Mouse (Mus musculus) forebrain, embryonic 13.5 days (tissue): ENCODE measurements around the gene Gm3952. TPM values are rescaled to one million over a fixed set of nuclear protein-coding genes. Genes with fewer than 3 reads are reported as not detected.

Experiments
- ATAC-seq: fragments of 200-750 bp; cut with Nextera tagmentation; 2 replicates; pipeline ENCODE4 v1.8.0; 2017
- H3K27ac ChIP-seq: fragments of 300-500 bp; sonication (generic); 2 replicates; pipeline ENCODE4 v1.5.1; 2015; ENCODE audit warnings: inconsistent platforms, mild to moderate bottlenecking, moderate library complexity
- H3K27me3 ChIP-seq: fragments of 300-500 bp; sonication (generic); 2 replicates; pipeline ENCODE4 v1.6.1; 2015; ENCODE audit warnings: mild to moderate bottlenecking, inconsistent platforms
- H3K36me3 ChIP-seq: fragments of 300-500 bp; sonication (generic); 2 replicates; pipeline ENCODE4 v1.6.1; 2015; ENCODE audit warnings: mild to moderate bottlenecking, inconsistent platforms; ENCODE audit not compliant: poor library complexity, severe bottlenecking
- H3K4me1 ChIP-seq: fragments of 300-500 bp; sonication (generic); 2 replicates; pipeline ENCODE4 v1.6.1; 2015; ENCODE audit warnings: inconsistent platforms
- H3K4me2 ChIP-seq: fragments of 300-500 bp; sonication (generic); 2 replicates; pipeline ENCODE4 v1.6.1; 2015; ENCODE audit warnings: inconsistent platforms, mild to moderate bottlenecking, moderate library complexity
- H3K4me3 ChIP-seq: fragments of 300-500 bp; sonication (generic); 2 replicates; pipeline ENCODE4 v1.5.1; 2015; ENCODE audit warnings: mild to moderate bottlenecking, inconsistent platforms
- H3K9ac ChIP-seq: fragments of 300-500 bp; sonication (generic); 2 replicates; pipeline ENCODE4 v1.6.1; 2015; ENCODE audit warnings: mild to moderate bottlenecking, inconsistent platforms
- H3K9me3 ChIP-seq: fragments of 300-500 bp; sonication (generic); replicated peaks from 2 replicates; pipeline ENCODE4 v1.6.1; 2016; ENCODE audit warnings: inconsistent platforms
- WGBS: fragments of 180-500 bp; shearing (Covaris S2); methylation state at CpG from one replicate; pipeline ENCODE4 v1.1.7; 2015; 5-methylcytosine and 5-hydroxymethylcytosine counted together
- polyA plus RNA-seq: library from polyadenylated mRNA; unstranded; fragments of >200 nt; fragmentation: Nextera tagmentation; extraction: Ambion mirVana; gene quantifications from 2 replicates; pipeline ENCODE4 v1.2.1, GENCODE M21; 2015

Gene Gm3952
- polyA plus RNA-seq, 1 experiment from 2014 or later = not detected

- Histone ChIP-seq H3K9me3 (no peaks in the 10 kb centered on the region), H3K4me3 (no peak overlapping the region), H3K4me1 (no peaks in the 10 kb centered on the region), H3K4me2 (no peak overlapping the region), H3K27me3 (no peaks in the 10 kb centered on the region), H3K36me3 (no peaks in the 10 kb centered on the region), H3K9ac (no peak overlapping the region), H3K27ac (no peak overlapping the region)
- no peak for ATAC-seq
- 87% methylated on average over 1 of the region's 1 CpGs for WGBS
Measured at GRCm38 (mm10) chr8:128696701-128697397, 101.6 kb downstream of the Gm3952 start.

Other genes starting within 250 kb of the Gm3952 start
- gene Itgb1, start 113.0 kb downstream of the Gm3952 start, polyA plus RNA-seq = 84.4 and 86.8 TPM in 2 replicates